Mouse (Mus musculus) limb, embryonic 11.5 days (tissue): ENCODE data around the gene Blvra. TPM values are rescaled to one million over a fixed set of nuclear protein-coding genes. Genes with fewer than 3 reads are reported as not detected.

Source experiments
- ATAC-seq: fragments of 200-750 bp; cut with Nextera tagmentation; 2 replicates; pipeline ENCODE4 v1.8.0; 2017; ENCODE audit warnings: low read depth; ENCODE audit not compliant: insufficient number of reproducible peaks, low FRiP score, low TSS enrichment
- DNase-seq: peaks from one replicate; pipeline ENCODE4 v3.0.0-alpha.2; 2015; ENCODE audit warnings: low spot score
- H3K27ac ChIP-seq: fragments of 300-500 bp; sonication (generic); replicated peaks from 2 replicates; pipeline ENCODE4 v1.5.1; 2014; ENCODE audit warnings: low read depth, mild to moderate bottlenecking, low read length
- H3K27me3 ChIP-seq: fragments of 300-500 bp; sonication (generic); 2 replicates; pipeline ENCODE4 v1.6.1; 2014; ENCODE audit warnings: mild to moderate bottlenecking, low read length, mixed read lengths; ENCODE audit not compliant: control insufficient read depth, insufficient read depth
- H3K36me3 ChIP-seq: fragments of 300-500 bp; sonication (generic); 2 replicates; pipeline ENCODE4 v1.6.1; 2014; ENCODE audit warnings: mild to moderate bottlenecking, low read length, moderate library complexity, mixed read lengths; ENCODE audit not compliant: control insufficient read depth, insufficient read depth
- H3K4me1 ChIP-seq: fragments of 300-500 bp; sonication (generic); 2 replicates; pipeline ENCODE4 v1.6.1; 2014; ENCODE audit warnings: low read length, mixed read lengths; ENCODE audit not compliant: control insufficient read depth, insufficient read depth
- H3K4me2 ChIP-seq: fragments of 300-500 bp; sonication (generic); 2 replicates; pipeline ENCODE4 v1.6.1; 2014; ENCODE audit warnings: low read depth, mild to moderate bottlenecking, moderate library complexity; ENCODE audit not compliant: severe bottlenecking
- H3K4me3 ChIP-seq: fragments of 300-500 bp; sonication (generic); 2 replicates; pipeline ENCODE4 v1.5.1; 2014; ENCODE audit warnings: low read depth, low read length
- H3K9ac ChIP-seq: fragments of 300-500 bp; sonication (generic); 2 replicates; pipeline ENCODE4 v1.6.1; 2014; ENCODE audit warnings: mild to moderate bottlenecking, low read length
- H3K9me3 ChIP-seq: fragments of 300-500 bp; sonication (generic); 2 replicates; pipeline ENCODE4 v1.6.1; 2016; ENCODE audit warnings: low read length; ENCODE audit not compliant: control insufficient read depth
- WGBS: fragments of 180-500 bp; shearing (Covaris S2); extraction: QIAGEN DNeasy Blood & Tissue Kit; methylation state at CpG from one replicate; pipeline ENCODE4 v1.1.7; 2014; 5-methylcytosine and 5-hydroxymethylcytosine counted together
- polyA plus RNA-seq: library from polyadenylated mRNA; unstranded; fragments of >200 nt; fragmentation: Nextera tagmentation; extraction: Ambion mirVana; gene quantifications from 2 replicates; pipeline ENCODE4 v1.2.1, GENCODE M21; 2014

The Blvra gene
- polyA plus RNA-seq, result 33.3 and 33.6 TPM in 2 replicates

- WGBS, result under 1% methylated on average over 32 of the region's 32 CpGs
- peaks cover 7% of the 10 kb centered on the region for H3K4me1 ChIP-seq
- DNase-seq, result peak; percentile 92
- no peaks in the 10 kb centered on the region for H3K9me3 ChIP-seq
- H3K27me3 ChIP-seq, result no peaks in the 10 kb centered on the region
- H3K36me3 ChIP-seq, result no peaks in the 10 kb centered on the region; the same call in 1 of the 2 replicates
- peak; percentile 99 for ATAC-seq
- H3K9ac ChIP-seq, result peak within 1 kb of the TSS; percentile 83
- peak within 1 kb of the TSS; percentile 49 for H3K4me2 ChIP-seq
- peak within 1 kb of the TSS; percentile 47 for H3K4me3 ChIP-seq
- peak within 1 kb of the TSS; percentile 75 for H3K27ac ChIP-seq
These were observed at the start of gene Blvra for GRCm38 (mm10) chr2:127070435-127070841. Gene Blvra, plus strand, starts transcription at chr2:127070665.

GRCm38 (mm10) chr2:127035006-127035605 is 35.4 kb upstream of the Blvra start:
- no peaks in the 10 kb centered on the region for H3K4me1 ChIP-seq
- no peak for ATAC-seq
- no peak overlapping the region for H3K4me3 ChIP-seq
- peaks cover 5% of the 10 kb centered on the region; the same call in 1 of the 2 replicates for H3K36me3 ChIP-seq
- no peak overlapping the region for H3K9ac ChIP-seq
- no peak overlapping the region for H3K4me2 ChIP-seq
- H3K27ac ChIP-seq, result no peak overlapping the region
- DNase-seq, result no peak
- no peaks in the 10 kb centered on the region for H3K27me3 ChIP-seq
- WGBS, result 96% methylated on average over 9 of the region's 9 CpGs
- no peaks in the 10 kb centered on the region for H3K9me3 ChIP-seq

- Histone ChIP-seq H3K36me3 (peaks cover 6% of the 10 kb centered on the region; the same call in 1 of the 2 replicates), H3K27ac (no peak overlapping the region), H3K27me3 (no peaks in the 10 kb centered on the region), H3K4me1 (no peaks in the 10 kb centered on the region), H3K9me3 (no peaks in the 10 kb centered on the region), H3K4me2 (no peak overlapping the region), H3K9ac (no peak overlapping the region), H3K4me3 (no peak overlapping the region)
- DNase-seq (no peak), ATAC-seq (no peak)
- 94% methylated on average over 4 of the region's 4 CpGs for WGBS
These were observed 33.2 kb upstream of the Blvra start for GRCm38 (mm10) chr2:127037299-127037698.

GRCm38 (mm10) chr2:127061471-127061870 is 9.0 kb upstream of the Blvra start:
- ATAC-seq (no peak), DNase-seq (no peak)
- peaks cover 9% of the 10 kb centered on the region; the same call in 1 of the 2 replicates for H3K36me3 ChIP-seq
- 93% methylated on average over 9 of the region's 9 CpGs for WGBS
- no peak overlapping the region for H3K4me3 ChIP-seq
- H3K4me2 ChIP-seq, result no peak overlapping the region
- no peak overlapping the region for H3K27ac ChIP-seq
- H3K4me1 ChIP-seq, result no peaks in the 10 kb centered on the region
- H3K9me3 ChIP-seq, result no peaks in the 10 kb centered on the region
- no peak overlapping the region for H3K9ac ChIP-seq
- H3K27me3 ChIP-seq, result no peaks in the 10 kb centered on the region

- 73% methylated on average over 7 of the region's 7 CpGs for WGBS
These were observed 1.7 kb upstream of the Blvra start for GRCm38 (mm10) chr2:127068806-127069205.

GRCm38 (mm10) chr2:127069781-127070434 is 557 bp upstream of the Blvra start:
- no peaks in the 10 kb centered on the region for H3K27me3 ChIP-seq
- H3K9ac ChIP-seq, result peak overlapping the region; percentile 49
- H3K4me1 ChIP-seq, result peaks cover 7% of the 10 kb centered on the region
- peak overlapping the region; percentile 73; the same call in 1 of the 2 replicates for H3K27ac ChIP-seq
- H3K9me3 ChIP-seq, result no peaks in the 10 kb centered on the region
- 10% methylated on average over 11 of the region's 11 CpGs for WGBS
- peak overlapping the region; percentile 47 for H3K4me3 ChIP-seq
- DNase-seq (peak; percentile 54), ATAC-seq (no peak; the same call in 1 of the 2 replicates)
- no peaks in the 10 kb centered on the region; the same call in 1 of the 2 replicates for H3K36me3 ChIP-seq
- peak overlapping the region; percentile 49 for H3K4me2 ChIP-seq

More at GRCm38 (mm10) chr2:127068806-127069205, 1.7 kb upstream of the Blvra start:
- H3K9ac ChIP-seq, result no peak overlapping the region
- no peaks in the 10 kb centered on the region for H3K27me3 ChIP-seq
- peaks cover 7% of the 10 kb centered on the region for H3K4me1 ChIP-seq
- no peak overlapping the region for H3K4me2 ChIP-seq
- ATAC-seq (no peak), DNase-seq (no peak)
- no peak overlapping the region for H3K4me3 ChIP-seq
- no peaks in the 10 kb centered on the region; the same call in 1 of the 2 replicates for H3K36me3 ChIP-seq
- no peaks in the 10 kb centered on the region for H3K9me3 ChIP-seq
- H3K27ac ChIP-seq, result no peak overlapping the region

GRCm38 (mm10) chr2:127070879-127071278 is 414 bp downstream of the Blvra start:
- 12% methylated on average over 8 of the region's 9 CpGs for WGBS
- ATAC-seq (peak; percentile 50), DNase-seq (no peak)
- Histone ChIP-seq H3K4me1 (peaks cover 7% of the 10 kb centered on the region), H3K4me2 (peak overlapping the region; percentile 49), H3K27ac (peak overlapping the region; percentile 75), H3K36me3 (no peaks in the 10 kb centered on the region; the same call in 1 of the 2 replicates), H3K27me3 (no peaks in the 10 kb centered on the region), H3K9me3 (no peaks in the 10 kb centered on the region), H3K9ac (peak overlapping the region; percentile 83), H3K4me3 (peak overlapping the region; percentile 47)

GRCm38 (mm10) chr2:127074116-127074515 is 3.7 kb downstream of the Blvra start:
- H3K9ac ChIP-seq, result no peak overlapping the region
- ATAC-seq (no peak), DNase-seq (no peak)
- peaks cover 7% of the 10 kb centered on the region for H3K4me1 ChIP-seq
- no peaks in the 10 kb centered on the region for H3K36me3 ChIP-seq
- no peak overlapping the region for H3K4me3 ChIP-seq
- H3K4me2 ChIP-seq, result no peak overlapping the region
- H3K27me3 ChIP-seq, result no peaks in the 10 kb centered on the region
- H3K27ac ChIP-seq, result no peak overlapping the region
- H3K9me3 ChIP-seq, result no peaks in the 10 kb centered on the region
- WGBS, result 94% methylated on average over 2 of the region's 2 CpGs
